Mouse (Mus musculus) olfactory bulb, adult 2 months (tissue): Measurements from ENCODE around the gene Sass6.

Experiments used
- CTCF ChIP-seq: fragments of 200-500 bp; IDR thresholded peaks from 2 replicates; pipeline ENCODE4 v1.5.1; 2012; ENCODE audit warnings: low read depth, mild to moderate bottlenecking, low read length, moderate library complexity; ENCODE audit not compliant: insufficient read depth
- POLR2A ChIP-seq: fragments of 200-500 bp; IDR thresholded peaks from 2 replicates; pipeline ENCODE4 v1.6.1; 2012; ENCODE audit warnings: mild to moderate bottlenecking, low read depth, low read length, moderate library complexity; ENCODE audit not compliant: insufficient read depth

- no peak for TF ChIP-seq CTCF
- no peak for TF ChIP-seq POLR2A
Observed at GRCm38 (mm10) chr3:116551362-116551761, 43.4 kb upstream of the Sass6 start.
